Mouse (Mus musculus) embryonic facial prominence, embryonic 14.5 days (tissue): ENCODE measurements around the gene Kat2b. TPM values are rescaled to one million over a fixed set of nuclear protein-coding genes. Genes with fewer than 3 reads are reported as not detected.
"Not testable (repeated sequence)": the region's sequence is repeated elsewhere in the genome, so short reads cannot be mapped to it uniquely, and the experiment has no call there.

Source experiments
- ATAC-seq: fragments of 200-750 bp; cut with Nextera tagmentation; 2 replicates; pipeline ENCODE4 v1.8.0; 2017; ENCODE audit warnings: low read depth, moderate number of reproducible peaks, moderate TSS enrichment
- DNase-seq: peaks from one replicate; pipeline ENCODE4 v3.0.0-alpha.2; 2015; ENCODE audit warnings: low spot score
- H3K27ac ChIP-seq: fragments of 300-500 bp; sonication (generic); replicated peaks from 2 replicates; pipeline ENCODE4 v1.5.1; 2014; ENCODE audit warnings: low read depth, mild to moderate bottlenecking, low read length, moderate library complexity
- H3K27me3 ChIP-seq: fragments of 300-500 bp; sonication (generic); replicated peaks from 2 replicates; pipeline ENCODE4 v1.6.1; 2014; ENCODE audit warnings: low read length; ENCODE audit not compliant: control insufficient read depth, insufficient read depth
- H3K36me3 ChIP-seq: fragments of 300-500 bp; sonication (generic); 2 replicates; pipeline ENCODE4 v1.6.1; 2014; ENCODE audit warnings: low read length, mixed read lengths; ENCODE audit not compliant: control insufficient read depth, insufficient read depth
- H3K4me1 ChIP-seq: fragments of 300-500 bp; sonication (generic); 2 replicates; pipeline ENCODE4 v1.6.1; 2014; ENCODE audit warnings: antibody characterized with exemption, low read length; ENCODE audit not compliant: control insufficient read depth, insufficient read depth
- H3K4me2 ChIP-seq: fragments of 300-500 bp; sonication (generic); 2 replicates; pipeline ENCODE4 v1.6.1; 2014; ENCODE audit warnings: low read depth, mild to moderate bottlenecking, low read length, moderate library complexity, mixed read lengths
- H3K4me3 ChIP-seq: fragments of 300-500 bp; sonication (generic); 2 replicates; pipeline ENCODE4 v1.5.1; 2014; ENCODE audit warnings: low read depth, mild to moderate bottlenecking, low read length
- H3K9ac ChIP-seq: fragments of 300-500 bp; sonication (generic); 2 replicates; pipeline ENCODE4 v1.6.1; 2014; ENCODE audit warnings: low read depth, mild to moderate bottlenecking, low read length, moderate library complexity, mixed read lengths
- H3K9me3 ChIP-seq: fragments of 300-500 bp; sonication (generic); 2 replicates; pipeline ENCODE4 v1.6.1; 2016; ENCODE audit warnings: low read length; ENCODE audit not compliant: control insufficient read depth
- WGBS: fragments of 180-500 bp; shearing (Covaris S2); extraction: QIAGEN DNeasy Blood & Tissue Kit; methylation state at CpG from one replicate; pipeline ENCODE4 v1.1.7; 2014; 5-methylcytosine and 5-hydroxymethylcytosine counted together
- polyA plus RNA-seq: library from polyadenylated mRNA; unstranded; fragments of >200 nt; fragmentation: Nextera tagmentation; extraction: Ambion mirVana; gene quantifications from 2 replicates; pipeline ENCODE4 v1.2.1, GENCODE M21; 2014

Kat2b gene
- polyA plus RNA-seq, 1 experiment from 2014 or later, result 7.3 TPM

GRCm38 (mm10) chr17:53598571-53598970, 31.9 kb downstream of the Kat2b start:
- Histone ChIP-seq H3K27ac (no peak overlapping the region), H3K4me2 (no peak overlapping the region), H3K27me3 (no peaks in the 10 kb centered on the region), H3K9me3 (no peaks in the 10 kb centered on the region), H3K9ac (no peak overlapping the region), H3K4me1 (0 out of 2 replicates have a peak, but pooled peaks cover 5% of the 10 kb centered on the region), H3K4me3 (no peak overlapping the region), H3K36me3 (no peaks in the 10 kb centered on the region)
- DNase-seq, result no peak
- whole genome bisulfite sequencing, result 93% methylated on average over 4 of the region's 4 CpGs
- ATAC-seq, result no peak

- not testable (repeated sequence) for H3K4me3 ChIP-seq, H3K9me3 ChIP-seq, H3K4me2 ChIP-seq, H3K27ac ChIP-seq, H3K36me3 ChIP-seq, DNase-seq, ATAC-seq, H3K9ac ChIP-seq, H3K4me1 ChIP-seq, H3K27me3 ChIP-seq
- WGBS, result no CpG with 5 or more reads among the region's 7 CpGs
Observed at GRCm38 (mm10) chr17:53603236-53603635, 36.6 kb downstream of the Kat2b start.

- H3K4me1 ChIP-seq, H3K4me3 ChIP-seq, DNase-seq, H3K9me3 ChIP-seq, ATAC-seq, H3K27me3 ChIP-seq, H3K9ac ChIP-seq, H3K4me2 ChIP-seq, H3K27ac ChIP-seq, H3K36me3 ChIP-seq: not testable (repeated sequence)
- WGBS, result no CpG with 5 or more reads among the region's 7 CpGs
Observed at GRCm38 (mm10) chr17:53606082-53606481, 39.4 kb downstream of the Kat2b start.

DNA sequence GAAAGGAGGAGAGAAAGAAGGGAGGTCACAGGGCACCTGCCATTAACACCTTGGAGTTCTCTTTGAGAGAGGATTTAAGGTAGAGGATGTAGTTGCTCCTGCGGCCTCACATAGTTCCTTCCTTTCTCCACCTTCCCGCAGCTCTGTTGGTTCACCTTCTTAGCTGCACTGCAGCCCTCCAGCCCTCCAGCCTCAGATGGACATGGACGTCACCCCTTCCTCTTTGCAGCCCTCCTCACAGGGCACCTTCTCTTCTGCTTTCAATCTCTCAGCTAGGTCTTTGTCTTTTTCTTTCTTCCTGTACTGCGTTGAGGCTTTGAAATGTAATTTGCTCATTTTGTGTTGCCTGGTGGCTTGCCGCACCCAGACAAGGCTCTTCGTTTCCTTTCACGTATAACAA, 42.3 kb downstream of the Kat2b start:
- H3K27me3 ChIP-seq, H3K9ac ChIP-seq, H3K27ac ChIP-seq, H3K4me3 ChIP-seq, ATAC-seq, DNase-seq, H3K4me2 ChIP-seq, H3K9me3 ChIP-seq, H3K4me1 ChIP-seq: not testable (repeated sequence)
- peaks cover 12% of the 10 kb centered on the region for H3K36me3 ChIP-seq
- WGBS, result no CpG with 5 or more reads among the region's 7 CpGs

DNA sequence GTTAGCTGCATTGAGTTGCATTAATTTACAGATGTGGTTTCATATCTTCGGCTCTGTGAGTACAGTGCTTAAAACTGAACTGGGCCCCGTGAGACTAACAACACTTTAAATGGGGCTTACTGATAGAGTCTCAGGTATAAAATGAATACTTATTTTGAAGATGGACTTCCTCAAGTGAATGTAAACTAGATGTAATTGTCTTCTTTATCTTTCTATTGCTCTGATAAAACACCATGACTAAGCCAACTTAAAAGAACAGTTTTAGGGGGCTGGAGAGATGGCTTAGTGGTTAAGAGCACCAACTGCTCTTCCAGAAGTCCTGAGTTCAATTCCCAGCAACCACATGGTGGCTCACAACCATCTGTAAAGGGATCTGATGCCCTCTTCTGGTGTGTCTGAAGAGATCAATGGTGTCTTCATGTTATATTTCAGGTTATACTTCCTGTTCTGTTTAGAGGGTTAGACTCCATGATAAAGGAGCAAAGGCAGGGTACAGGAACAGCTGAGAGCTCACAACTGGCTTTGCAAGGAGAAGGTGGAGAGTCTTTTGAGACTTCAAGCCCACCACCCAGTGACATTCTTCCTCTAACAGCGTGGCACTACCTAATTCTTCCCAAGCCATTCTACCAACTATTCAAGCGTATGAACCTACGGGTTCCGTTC, 50.8 kb downstream of the Kat2b start:
- no peak overlapping the region for H3K4me2 ChIP-seq
- no peaks in the 10 kb centered on the region for H3K4me1 ChIP-seq
- H3K9me3 ChIP-seq, result no peaks in the 10 kb centered on the region
- no peak overlapping the region for H3K27ac ChIP-seq
- H3K9ac ChIP-seq, result no peak overlapping the region
- WGBS, result 88% methylated on average over 6 of the region's 6 CpGs
- H3K4me3 ChIP-seq, result no peak overlapping the region
- DNase-seq (no peak), ATAC-seq (no peak)
- H3K36me3 ChIP-seq, result 0 out of 2 replicates have a peak, but pooled peaks cover 13% of the 10 kb centered on the region
- no peaks in the 10 kb centered on the region for H3K27me3 ChIP-seq

DNA sequence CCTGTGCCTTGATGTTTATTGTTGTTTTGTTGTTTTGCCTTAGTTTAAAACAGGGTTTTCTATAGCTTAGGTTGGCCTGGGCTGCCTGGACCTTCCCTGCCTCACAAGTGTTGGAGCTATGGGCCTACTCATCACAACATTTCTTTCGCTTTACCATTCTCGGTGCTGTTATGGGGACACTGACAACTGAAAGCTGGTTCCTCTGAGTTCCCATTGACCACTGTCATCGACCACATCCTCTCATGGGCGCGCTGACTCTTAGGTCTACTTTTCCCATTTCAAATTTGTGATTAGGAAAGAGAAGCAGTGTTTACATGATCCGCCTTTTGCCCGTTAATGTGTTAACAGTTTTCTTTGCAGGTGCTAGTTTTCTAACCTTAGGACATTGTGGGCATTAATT, 51.7 kb downstream of the Kat2b start:
- Histone ChIP-seq H3K36me3 (0 out of 2 replicates have a peak, but pooled peaks cover 10% of the 10 kb centered on the region), H3K4me1 (no peaks in the 10 kb centered on the region), H3K27ac (no peak overlapping the region), H3K27me3 (no peaks in the 10 kb centered on the region), H3K9me3 (no peaks in the 10 kb centered on the region), H3K9ac (no peak overlapping the region), H3K4me3 (no peak overlapping the region), H3K4me2 (no peak overlapping the region)
- no peak for ATAC-seq
- no peak for DNase-seq
- WGBS, result 99% methylated on average over 7 of the region's 7 CpGs

DNA sequence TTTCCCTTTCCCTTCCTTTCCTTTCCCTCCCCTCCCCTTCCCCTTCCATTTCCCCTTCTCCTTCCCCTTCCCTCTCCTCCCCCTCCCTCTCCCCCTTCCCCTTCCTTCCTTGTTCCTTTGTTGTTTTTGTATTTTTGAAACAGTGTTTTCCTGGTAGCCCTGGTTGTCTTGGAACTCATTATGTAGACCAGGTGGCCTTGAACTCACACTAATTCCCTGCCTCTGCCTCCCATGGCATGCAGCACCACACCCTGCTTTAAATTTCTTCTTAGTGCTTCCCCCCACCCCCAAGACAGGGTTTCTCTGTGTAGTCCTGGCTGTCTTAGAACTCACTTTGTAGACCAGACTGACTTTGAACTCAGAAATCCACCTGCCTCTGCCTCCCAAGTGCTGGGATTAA, 52.7 kb downstream of the Kat2b start:
- Histone ChIP-seq H3K27ac (no peak overlapping the region), H3K36me3 (peaks cover 5% of the 10 kb centered on the region; the same call in 1 of the 2 replicates), H3K4me3 (no peak overlapping the region), H3K9me3 (no peaks in the 10 kb centered on the region), H3K4me2 (no peak overlapping the region), H3K27me3 (no peaks in the 10 kb centered on the region), H3K9ac (no peak overlapping the region), H3K4me1 (no peaks in the 10 kb centered on the region)
- ATAC-seq (no peak), DNase-seq (no peak)

- H3K4me1 ChIP-seq, result no peaks in the 10 kb centered on the region
- H3K9me3 ChIP-seq, result no peaks in the 10 kb centered on the region
- H3K27me3 ChIP-seq, result no peaks in the 10 kb centered on the region
- no peak overlapping the region for H3K9ac ChIP-seq
- 89% methylated on average over 4 of the region's 4 CpGs for WGBS
- no peak overlapping the region for H3K4me3 ChIP-seq
- H3K36me3 ChIP-seq, result peaks cover under 1% of the 10 kb centered on the region; the same call in 1 of the 2 replicates
- H3K27ac ChIP-seq, result no peak overlapping the region
- ATAC-seq (no peak), DNase-seq (no peak)
- no peak overlapping the region for H3K4me2 ChIP-seq
Observed at GRCm38 (mm10) chr17:53620611-53621010, 54.0 kb downstream of the Kat2b start.

GRCm38 (mm10) chr17:53622125-53622524, 55.5 kb downstream of the Kat2b start:
- DNase-seq (no peak), ATAC-seq (no peak)
- WGBS, result 71% methylated on average over 3 of the region's 3 CpGs
- Histone ChIP-seq H3K9me3 (no peaks in the 10 kb centered on the region), H3K4me3 (no peak overlapping the region), H3K27me3 (no peaks in the 10 kb centered on the region), H3K27ac (no peak overlapping the region), H3K36me3 (peaks cover 6% of the 10 kb centered on the region; the same call in 1 of the 2 replicates), H3K4me1 (no peaks in the 10 kb centered on the region), H3K4me2 (no peak overlapping the region), H3K9ac (no peak overlapping the region)
